Mouse (Mus musculus) kidney, postnatal 36 days (tissue): Measurements from ENCODE around the gene Ahnak.

Experiments used
- DNase-seq, 2 experiments: peaks; one replicate each; pipeline ENCODE4 v3.0.0; 2021 to 2022; ENCODE audit warnings: mixed read lengths in 2 of 2

The Ahnak gene

DNA sequence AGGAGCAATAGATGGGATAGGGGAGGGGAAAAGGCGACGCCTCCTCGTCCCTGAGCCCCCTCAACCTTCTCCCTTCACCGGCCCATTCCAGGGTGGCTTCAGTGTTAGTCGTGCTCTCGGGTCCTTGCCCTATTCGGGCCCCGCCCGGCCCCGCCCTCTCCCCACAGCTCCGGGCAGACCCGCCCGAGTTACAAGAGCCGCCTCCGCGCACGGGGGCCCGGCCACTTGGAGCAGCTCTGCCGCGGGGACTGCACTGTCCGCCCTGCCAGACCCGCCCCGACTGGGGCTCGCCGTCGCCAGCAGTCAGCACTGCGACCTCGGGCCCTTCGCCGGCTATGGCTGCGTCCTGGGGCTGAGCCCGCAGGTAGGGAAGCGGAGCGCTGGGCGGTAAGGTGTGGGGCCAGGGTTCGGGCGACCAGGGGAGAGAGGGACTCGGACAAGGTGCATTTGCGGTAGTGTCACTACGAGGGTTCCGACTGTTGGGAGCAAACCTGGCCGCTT lies at the start of gene Ahnak:
TSS of gene Ahnak (plus strand) at position 219 of the 501 bp plus-strand sequence.
- DNase-seq, result peak; percentile 75 to 87

- no peak for DNase-seq
Observed at GRCm38 (mm10) chr19:8940526-8941133, 48.5 kb upstream of the Ahnak start.

- no peak for DNase-seq
Observed at GRCm38 (mm10) chr19:8941136-8941514, 48.0 kb upstream of the Ahnak start.

GRCm38 (mm10) chr19:8941515-8942217 lies 47.4 kb upstream of the Ahnak start, which contains the start of gene Mta2:
Gene Mta2 (plus strand): TSS chr19:8941875.
- peak; percentile 97 to 99 for DNase-seq

DNA sequence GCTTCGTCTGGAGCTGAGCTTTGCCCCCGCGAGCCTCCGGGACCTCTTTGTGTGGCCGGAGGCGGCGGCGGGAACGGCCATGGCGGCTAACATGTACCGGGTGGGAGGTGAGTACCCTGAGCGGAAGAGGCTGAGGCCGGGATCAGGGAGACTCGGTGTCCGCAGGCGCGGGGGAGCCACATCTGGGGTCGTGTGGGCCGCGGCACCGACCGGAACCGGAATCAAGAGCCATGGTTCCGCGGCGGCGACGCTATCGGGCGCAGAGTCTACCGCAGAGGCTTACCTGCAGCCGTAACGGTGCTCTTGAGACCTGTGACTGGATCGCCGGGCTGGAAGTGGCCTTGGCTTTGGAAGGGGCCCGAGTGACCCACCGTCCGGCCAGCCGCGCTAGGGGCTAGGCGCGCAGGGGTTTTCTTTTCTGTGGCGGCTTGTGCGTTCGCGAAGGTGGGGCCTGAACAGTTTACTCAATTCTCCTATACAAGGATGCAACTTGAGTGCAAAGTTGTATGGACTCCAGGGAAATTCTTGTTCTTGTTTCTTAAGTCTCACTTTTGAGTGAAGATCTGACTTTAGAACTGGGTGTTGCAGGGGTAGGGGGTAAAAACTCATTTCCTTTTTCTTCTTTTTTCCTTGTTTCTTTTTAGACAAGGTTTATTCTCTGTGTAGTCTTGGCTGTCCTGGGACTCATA lies 46.7 kb upstream of the Ahnak start:
- DNase-seq, result peak; percentile 64 to 75

DNA sequence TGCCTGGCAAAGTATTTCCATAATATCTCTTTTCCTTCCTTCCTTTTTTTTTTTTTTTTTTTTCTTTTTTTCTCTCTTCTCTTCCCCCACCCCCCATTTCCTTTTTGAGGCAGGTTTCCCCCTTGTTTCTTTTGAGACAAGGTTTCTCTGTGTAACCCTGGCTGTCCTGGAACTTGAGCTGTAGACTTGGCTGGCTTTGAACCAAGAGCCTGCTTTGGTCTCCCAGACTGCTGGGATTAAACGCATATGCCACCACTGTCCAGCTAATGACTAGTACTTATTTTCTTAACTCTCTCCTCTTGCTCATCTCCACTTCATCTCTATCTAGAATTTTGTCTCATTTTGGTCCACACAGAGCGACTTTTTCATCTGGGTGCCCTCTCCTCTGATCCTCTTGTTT lies 46.0 kb upstream of the Ahnak start:
- no peak for DNase-seq

DNA sequence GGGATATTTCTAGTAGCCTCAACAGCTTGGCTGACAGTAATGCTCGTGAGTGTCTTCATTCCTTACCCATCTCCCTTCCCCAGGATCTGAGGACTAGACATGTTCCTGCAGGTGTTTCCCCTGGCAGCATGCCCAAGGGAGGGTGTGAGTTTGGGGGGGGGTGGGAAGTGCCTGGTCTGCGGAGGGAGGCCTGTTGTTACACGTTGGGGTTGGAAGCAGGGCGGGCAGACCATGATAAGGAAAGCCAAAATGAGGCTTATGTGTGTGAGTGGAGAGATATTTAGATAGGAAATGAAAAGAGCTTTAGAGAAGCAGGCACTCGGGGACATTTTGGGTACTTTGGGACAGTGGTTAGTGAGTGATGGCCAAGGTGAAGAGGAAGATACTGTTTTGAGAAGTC lies 45.0 kb upstream of the Ahnak start:
- peak; percentile 31 to 49 for DNase-seq

DNA sequence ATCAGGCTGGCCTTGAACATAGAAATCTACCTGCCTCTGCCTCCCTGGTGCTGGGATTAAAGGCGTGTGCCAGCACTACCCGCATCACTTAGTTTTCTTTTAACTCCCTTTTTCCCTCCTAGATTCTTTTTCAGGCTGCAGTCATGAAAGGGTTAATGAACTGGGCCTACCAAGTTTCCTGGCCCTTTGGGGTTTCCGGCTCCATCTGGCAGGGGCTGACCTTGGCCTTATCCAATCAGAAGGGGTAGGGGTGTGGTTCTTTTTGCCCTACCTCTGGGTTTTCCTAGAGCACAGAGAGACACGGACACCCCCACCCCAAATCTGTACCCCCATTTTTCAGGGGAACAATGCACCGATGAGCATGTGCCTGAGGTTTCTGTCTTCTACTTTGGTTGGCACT lies 44.3 kb upstream of the Ahnak start:
- peak; percentile 77 to 89 for DNase-seq

- no peak for DNase-seq
Observed at GRCm38 (mm10) chr19:8945251-8945650, 43.8 kb upstream of the Ahnak start.

DNA sequence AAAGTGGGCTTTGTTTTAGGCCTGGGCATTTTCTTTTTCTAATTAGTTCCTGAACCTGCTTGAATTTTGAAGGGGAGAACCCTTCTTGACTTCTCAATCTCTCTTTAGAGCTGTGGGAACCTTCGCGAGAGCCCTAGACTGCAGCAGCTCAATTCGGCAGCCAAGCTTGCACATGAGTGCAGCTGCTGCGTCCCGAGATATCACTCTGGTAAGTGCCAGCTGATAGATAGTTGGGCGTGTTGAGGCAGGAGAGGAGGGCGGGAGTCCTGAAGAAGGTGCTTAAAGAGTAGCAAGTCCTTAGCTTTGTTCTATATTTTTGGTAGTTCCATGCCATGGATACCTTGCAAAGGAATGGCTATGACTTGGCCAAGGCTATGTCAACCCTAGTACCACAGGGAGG lies 42.2 kb upstream of the Ahnak start:
- DNase-seq, result no peak

GRCm38 (mm10) chr19:8950190-8950589 lies 38.9 kb upstream of the Ahnak start:
- DNase-seq, result no peak

GRCm38 (mm10) chr19:8952241-8952640 lies 36.8 kb upstream of the Ahnak start:
- no peak for DNase-seq

DNA sequence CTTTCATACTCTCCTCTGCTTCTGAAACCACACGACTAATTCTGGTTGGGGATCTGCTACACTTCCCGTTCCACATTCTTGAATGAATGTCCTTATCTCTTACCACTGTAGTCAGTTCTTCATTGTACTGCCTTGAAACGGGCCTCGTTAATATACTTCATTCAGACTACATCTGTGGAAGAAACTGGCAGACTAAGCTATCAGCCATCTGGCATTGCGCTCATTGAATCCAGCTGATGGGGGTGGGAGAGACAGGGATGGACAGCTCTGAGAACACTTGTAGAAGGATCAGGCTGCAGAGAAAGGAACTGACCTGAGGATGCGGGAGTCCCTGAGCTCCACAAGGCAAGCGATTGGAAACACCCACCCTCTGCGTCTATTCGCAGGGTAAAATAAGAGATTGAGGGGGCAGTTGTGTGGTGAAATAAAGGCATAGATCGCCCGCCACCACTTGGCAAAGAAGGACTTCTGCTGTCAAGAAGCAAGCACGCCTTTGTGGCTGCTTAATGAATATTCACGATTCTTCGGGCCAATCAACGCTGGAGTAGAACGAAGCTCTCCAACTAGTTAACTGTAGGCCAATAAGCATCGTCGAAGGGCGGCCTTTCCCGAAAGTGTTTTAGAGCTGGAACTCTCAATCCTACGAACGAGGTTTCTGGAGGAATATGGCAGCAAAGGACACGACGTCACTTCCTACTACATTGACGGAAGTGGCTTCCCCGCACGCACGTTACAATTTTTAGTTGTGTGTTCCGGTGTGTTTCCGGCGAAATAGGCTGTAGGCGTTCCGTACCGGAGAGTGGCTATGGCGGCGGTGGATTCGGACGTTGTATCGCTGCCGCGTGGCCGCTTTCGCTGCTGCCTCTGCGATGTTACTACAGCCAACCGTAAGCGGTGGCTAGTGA lies 35.7 kb upstream of the Ahnak start, which contains the start of gene Tut1:
TSS of gene Tut1 (plus strand) at position 713 of the 905 bp plus-strand sequence.
- DNase-seq, result peak; percentile 91 to 96

- no peak for DNase-seq
Observed at GRCm38 (mm10) chr19:8954171-8954570, 34.9 kb upstream of the Ahnak start.

GRCm38 (mm10) chr19:8962256-8962655 lies 26.8 kb upstream of the Ahnak start:
- DNase-seq, result peak in 1 of 2 experiments; percentile 43

- no peak for DNase-seq
Observed at GRCm38 (mm10) chr19:8965075-8965474, 24.0 kb upstream of the Ahnak start.

GRCm38 (mm10) chr19:8965771-8966170 lies 23.3 kb upstream of the Ahnak start:
- DNase-seq, result no peak

DNA sequence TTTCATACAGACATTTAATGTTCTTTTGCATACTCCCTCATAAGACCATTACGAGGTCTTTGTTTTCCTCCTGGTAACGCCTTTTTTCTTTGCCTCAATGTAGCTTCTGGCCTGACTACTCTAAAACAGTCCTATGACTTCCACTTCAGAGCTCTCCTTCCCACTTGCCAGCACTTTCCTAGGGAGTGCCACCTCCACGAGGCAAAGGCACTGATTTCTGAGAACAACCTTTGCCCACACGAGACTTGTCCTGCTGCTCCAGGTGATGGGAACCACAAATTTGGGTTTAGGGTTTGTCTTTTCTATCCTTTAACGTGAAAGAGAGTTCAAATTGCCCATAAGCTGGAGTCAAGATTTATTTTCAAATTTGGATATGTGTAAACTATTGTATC lies 22.9 kb upstream of the Ahnak start:
- peak in 1 of 2 experiments; percentile 37 for DNase-seq

DNA sequence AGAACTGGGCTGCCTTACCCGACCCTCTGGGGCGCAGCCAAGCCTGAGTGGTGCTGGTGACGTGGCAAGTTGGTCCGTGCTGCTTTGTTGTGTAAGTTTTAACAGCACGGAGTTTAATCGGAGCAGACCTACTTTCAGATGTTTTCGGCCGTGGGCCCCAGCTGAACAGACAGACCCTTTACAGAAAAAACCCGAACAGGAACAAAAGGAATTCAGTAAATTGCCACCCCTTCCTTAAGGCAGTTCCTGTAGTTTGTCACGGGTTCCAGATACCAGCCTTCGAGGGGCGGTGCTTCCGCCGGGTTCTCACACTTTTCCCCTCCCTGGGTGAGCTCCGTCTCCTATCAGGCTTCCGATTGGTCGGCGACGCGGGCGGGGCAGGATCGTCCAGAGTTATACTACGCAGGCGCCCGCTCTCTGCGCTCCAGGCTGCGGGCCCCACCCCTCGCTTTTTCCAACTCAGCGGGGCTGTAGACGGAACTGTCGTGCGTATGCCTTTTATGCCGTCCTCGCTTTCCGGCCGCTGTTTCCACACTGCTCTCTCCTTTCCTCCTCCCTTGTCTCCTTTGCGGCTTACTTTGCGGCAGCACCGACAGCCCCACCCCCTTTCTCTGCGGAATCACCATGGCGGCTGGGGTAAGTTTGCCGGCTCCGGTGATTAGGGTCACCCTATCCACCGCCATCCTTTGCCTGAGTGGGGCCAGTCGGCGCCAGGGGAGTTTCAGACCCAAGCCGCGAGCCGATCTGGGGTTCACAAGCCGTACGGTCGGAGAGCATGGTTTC lies 22.3 kb upstream of the Ahnak start, which contains the start of gene Eef1g:
TSS of gene Eef1g (plus strand) at position 452 of the 783 bp plus-strand sequence.
- peak; percentile 99 to 100 for DNase-seq

DNA sequence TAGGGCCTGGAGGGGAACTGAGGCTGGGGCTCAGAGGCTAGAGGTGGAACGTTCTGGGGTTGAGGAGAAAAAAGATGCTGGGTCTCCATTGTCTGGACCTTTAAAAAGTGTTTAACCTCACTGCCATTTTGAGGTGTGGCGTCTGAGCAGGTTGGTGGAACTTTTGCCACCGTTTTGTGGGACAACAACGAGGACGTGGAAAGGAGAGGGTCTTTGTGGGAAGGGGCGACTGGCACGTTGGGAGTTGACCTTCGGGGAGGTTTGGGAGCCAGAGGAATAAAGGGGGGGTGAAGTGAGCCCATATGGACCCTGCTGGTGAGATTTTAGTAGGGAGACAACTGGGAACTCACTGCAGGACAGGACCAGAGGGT lies 21.7 kb upstream of the Ahnak start:
- DNase-seq, result no peak

GRCm38 (mm10) chr19:8967893-8968292 lies 21.2 kb upstream of the Ahnak start:
- no peak for DNase-seq

DNA sequence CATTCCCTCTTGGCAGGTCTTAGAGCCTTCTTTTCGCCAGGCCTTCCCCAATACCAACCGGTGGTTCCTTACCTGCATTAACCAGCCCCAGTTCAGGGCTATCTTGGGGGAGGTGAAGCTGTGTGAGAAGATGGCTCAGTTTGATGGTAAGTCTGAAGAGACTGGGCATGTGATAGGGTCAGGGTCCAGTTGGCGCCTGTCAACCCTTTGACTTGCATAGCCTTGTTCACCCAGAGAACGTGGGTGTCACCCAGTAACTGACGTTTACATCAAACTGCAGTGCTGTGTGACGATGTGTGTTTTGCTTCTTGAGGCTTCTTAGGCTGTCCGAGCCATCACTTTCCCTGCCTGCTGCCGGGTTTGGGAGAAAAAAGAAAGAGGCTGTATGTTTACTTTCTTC lies 16.6 kb upstream of the Ahnak start:
- DNase-seq, result peak; percentile 57 to 60
